Mouse (Mus musculus): Measurements from ENCODE around the gene Gm11077. TPM values are rescaled to one million over a fixed set of nuclear protein-coding genes. Genes with fewer than 3 reads are reported as not detected.

Gm11077 gene
- polyA plus RNA-seq (2012; fragmentation: generic; extraction: Trizol): not detected

GRCm38 (mm10) chr6:140729272-140729671 is at the start of gene Gm11077:
Gm11077 (plus strand) TSS chr6:140729284.

Other genes starting within 250 kb of the Gm11077 start
- gene Aebp2, start 106.6 kb upstream of the Gm11077 start, polyA plus RNA-seq (2012; fragmentation: generic; extraction: Trizol): 10 to 100 TPM in 1 of 2 experiments, 1 to 10 TPM in 1; 1.7 to 19.9 TPM

Measured in C3H10T1/2 (cell line).